Mouse (Mus musculus): ENCODE data around the gene Snx18.

DNA sequence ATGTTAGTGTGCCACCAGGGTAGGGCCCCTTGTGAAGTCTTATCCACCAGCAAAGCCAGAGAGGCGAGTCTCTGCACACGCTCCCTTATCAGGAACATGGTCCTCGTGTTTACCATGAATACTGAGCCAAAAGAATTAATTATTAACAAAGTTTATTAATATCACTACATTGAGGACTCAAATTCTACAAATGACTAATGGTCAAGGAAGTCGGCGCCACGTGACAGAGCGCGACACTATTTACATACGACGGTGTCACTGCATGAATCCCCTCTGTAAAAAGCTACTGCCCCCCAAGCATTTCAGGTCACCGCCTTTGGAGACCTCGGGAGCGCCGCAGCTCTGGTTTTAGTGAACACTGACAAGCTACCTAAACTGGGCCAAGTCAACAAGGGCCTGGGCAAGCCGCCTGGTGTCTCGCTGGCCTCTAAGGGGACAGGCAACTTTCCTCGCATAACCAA, 15.5 kb downstream of the Snx18 start:
- TF ChIP-seq CTCF (IDR thresholded peaks at IDR 0.05; ENCODE audit: control insufficient read depth, insufficient read depth, insufficient read length), result no peak
- TF ChIP-seq MYOG (IDR thresholded peaks at IDR 0.05; ENCODE audit: control insufficient read depth, extremely low read depth, insufficient read length), result no peak
- no peak for TF ChIP-seq MAX (IDR thresholded peaks at IDR 0.05)
